Mouse (Mus musculus) c-Kit-negative CD71-positive TER-119-positive erythroid progenitor cells, embryonic 14.5 days (primary cell): ENCODE measurements around the gene Olfr704.
"Not testable (repeated sequence)": the region's sequence is repeated elsewhere in the genome, so short reads cannot be mapped to it uniquely, and the experiment has no call there.

Experiments used
- DNase-seq: peaks from one replicate; pipeline ENCODE4 v3.0.0-alpha.2; 2013; ENCODE audit warnings: low read depth, low spot score

The Olfr704 gene

GRCm38 (mm10) chr7:106862885-106863284, at the start of gene Olfr704:
Gene Olfr704 (plus strand): TSS chr7:106863185.
- no peak for DNase-seq

GRCm38 (mm10) chr7:106813829-106814228, 49.2 kb upstream of the Olfr704 start, which contains the start of gene Olfr701:
Gene Olfr701 (plus strand): TSS chr7:106814129.
- no peak for DNase-seq

GRCm38 (mm10) chr7:106815775-106816174, 47.2 kb upstream of the Olfr704 start:
- no peak for DNase-seq

GRCm38 (mm10) chr7:106818414-106818813, 44.6 kb upstream of the Olfr704 start:
- no peak for DNase-seq

GRCm38 (mm10) chr7:106833793-106834192, 29.2 kb upstream of the Olfr704 start, which contains the start of gene Olfr702:
Gene Olfr702 (minus strand): TSS chr7:106833893.
- no peak for DNase-seq

- no peak for DNase-seq
Observed at GRCm38 (mm10) chr7:106843060-106843459, 19.9 kb upstream of the Olfr704 start, which contains the start of gene Olfr703. Gene Olfr703 (plus strand): TSS chr7:106843360.

- DNase-seq = no peak
Observed at GRCm38 (mm10) chr7:106876791-106877190, 13.8 kb downstream of the Olfr704 start, which contains the start of gene Olfr705. Gene Olfr705 (minus strand): TSS chr7:106876891.

GRCm38 (mm10) chr7:106888062-106888461, 25.1 kb downstream of the Olfr704 start, which contains the start of gene Olfr706:
Gene Olfr706 (minus strand): TSS chr7:106888162.
- DNase-seq = no peak

- DNase-seq = not testable (repeated sequence)
Observed at GRCm38 (mm10) chr7:106901141-106901540, 38.2 kb downstream of the Olfr704 start, which contains the start of gene Olfr707. Gene Olfr707 (minus strand): TSS chr7:106901241.

GRCm38 (mm10) chr7:106907676-106908075, 44.7 kb downstream of the Olfr704 start, which contains the start of gene Olfr1532-ps1:
Gene Olfr1532-ps1 (plus strand): TSS chr7:106908001.
- DNase-seq = no peak
